Mouse (Mus musculus): ENCODE results near the gene Efcab11. TPM values are rescaled to one million over a fixed set of nuclear protein-coding genes. Genes with fewer than 3 reads are reported as not detected.

The Efcab11 gene
- under 1 TPM in 1 of 2 experiments, not detected in 1; 0.55 TPM for total RNA-seq (2021)

DNA sequence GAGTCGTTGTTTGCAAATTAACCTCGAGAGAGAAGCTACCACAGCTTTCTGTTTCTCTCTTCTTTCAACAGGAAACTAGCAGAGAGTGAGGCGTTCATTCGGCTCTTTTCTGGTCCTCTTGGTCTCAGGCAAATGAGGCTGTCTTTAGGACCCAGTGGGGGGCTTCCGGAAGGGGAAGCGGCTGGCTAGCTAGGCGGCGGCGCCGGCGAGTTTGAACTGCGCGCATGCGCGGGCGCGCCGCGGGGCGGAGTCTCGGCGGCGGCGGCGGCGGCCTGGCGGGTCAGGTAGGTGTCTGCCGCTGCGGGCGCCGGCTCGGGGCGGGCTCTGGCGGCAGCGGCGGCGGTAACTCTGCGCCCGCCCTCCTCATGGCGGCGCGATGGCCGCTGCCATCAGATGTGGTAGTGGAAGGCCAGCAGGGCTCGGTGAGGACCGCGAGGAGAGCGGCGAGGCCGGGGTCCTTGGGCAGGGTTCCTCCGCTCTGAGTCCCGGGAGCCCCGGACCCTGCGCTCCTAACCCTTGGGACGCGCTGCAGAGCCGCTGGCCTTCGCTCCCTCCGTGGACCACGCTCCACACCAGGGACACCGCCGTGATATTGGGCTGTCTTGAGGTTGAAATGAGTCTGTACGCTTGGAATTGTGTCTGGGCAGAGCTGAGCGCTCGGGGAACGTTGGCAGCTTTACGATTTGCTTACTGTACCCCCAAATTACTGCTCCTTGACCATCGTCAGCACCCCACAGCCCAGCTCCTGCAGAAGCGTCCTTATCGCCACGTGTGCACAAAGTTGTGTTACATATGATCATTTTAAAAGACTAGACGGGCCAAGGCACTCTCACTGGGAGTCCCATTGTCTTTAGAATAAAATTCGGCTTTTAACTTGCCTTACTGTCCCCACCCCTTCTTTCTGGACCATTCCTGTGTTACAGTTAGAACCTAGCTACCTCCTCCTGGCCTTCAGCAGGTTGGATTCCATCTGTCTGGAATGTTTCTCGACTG, at the start of gene Efcab11, which contains the start of gene Tdp1:
TSS of gene Efcab11 (minus strand) at position 171 of the 993 bp plus-strand sequence.
TSS of gene Tdp1 (plus strand) at position 249 of the 993 bp plus-strand sequence.
- intact Hi-C loops (cut with DNase I) = no loop called here
- DNase-seq (ENCODE audit: low spot score in 2 of 2) = peak; percentile 91 to 95

DNA sequence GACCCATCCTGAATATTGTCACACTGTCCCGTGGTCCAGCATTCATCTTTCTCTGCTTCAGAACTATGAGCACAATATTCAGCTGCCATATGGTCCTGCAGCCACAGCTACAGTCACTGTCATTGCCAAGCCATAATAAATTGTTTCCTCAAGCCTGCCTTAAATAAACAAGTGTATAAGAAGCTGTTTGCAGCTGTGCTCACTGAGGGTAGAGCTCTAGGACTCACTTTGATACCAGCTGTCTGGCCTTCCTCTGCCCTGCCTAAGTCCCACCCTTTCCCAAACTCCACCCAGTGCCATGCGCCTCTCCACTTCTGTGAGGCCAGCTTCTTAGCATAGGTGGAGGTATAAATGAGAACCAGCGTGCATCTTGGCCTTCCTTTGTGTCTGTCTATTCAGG, 49.4 kb upstream of the Efcab11 start:
- intact Hi-C loops (cut with DNase I) = no loop called here

DNA sequence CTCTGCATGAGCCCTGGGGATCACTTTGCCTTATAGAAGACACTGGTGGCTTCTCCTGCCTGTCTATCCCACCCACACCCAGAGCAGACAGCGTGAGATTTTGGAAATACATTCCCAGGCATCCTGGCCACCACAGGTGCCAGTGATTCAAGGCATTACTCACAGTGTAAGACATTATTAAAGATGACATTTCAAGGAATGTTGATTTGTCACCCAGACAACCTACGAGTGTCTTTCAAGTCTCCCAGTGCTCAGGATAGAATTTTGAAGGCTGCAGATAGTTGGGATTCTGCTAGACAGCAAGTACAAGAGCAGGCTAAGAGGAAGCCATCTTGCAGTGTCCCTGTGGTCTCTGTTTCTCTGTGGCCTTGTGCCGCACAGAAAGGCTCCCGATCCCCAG, 48.0 kb upstream of the Efcab11 start:
- DNase-seq (ENCODE audit: low spot score in 2 of 2) = peak in 1 of 2 experiments; percentile 60
- intact Hi-C loops (cut with DNase I) = no loop called here

More for the DNA sequence above, 49.4 kb upstream of the Efcab11 start:
- no peak for DNase-seq (ENCODE audit: low spot score in 2 of 2)

GRCm38 (mm10) chr12:99929160-99929559, 44.9 kb upstream of the Efcab11 start:
- intact Hi-C loops (cut with DNase I) = no loop called here
- no peak for DNase-seq (ENCODE audit: low spot score in 2 of 2)

- peak; percentile 55 to 91 for DNase-seq (ENCODE audit: low spot score in 2 of 2)
- intact Hi-C loops (cut with DNase I) = no loop called here
These were observed 44.1 kb upstream of the Efcab11 start for GRCm38 (mm10) chr12:99928311-99928710.

DNA sequence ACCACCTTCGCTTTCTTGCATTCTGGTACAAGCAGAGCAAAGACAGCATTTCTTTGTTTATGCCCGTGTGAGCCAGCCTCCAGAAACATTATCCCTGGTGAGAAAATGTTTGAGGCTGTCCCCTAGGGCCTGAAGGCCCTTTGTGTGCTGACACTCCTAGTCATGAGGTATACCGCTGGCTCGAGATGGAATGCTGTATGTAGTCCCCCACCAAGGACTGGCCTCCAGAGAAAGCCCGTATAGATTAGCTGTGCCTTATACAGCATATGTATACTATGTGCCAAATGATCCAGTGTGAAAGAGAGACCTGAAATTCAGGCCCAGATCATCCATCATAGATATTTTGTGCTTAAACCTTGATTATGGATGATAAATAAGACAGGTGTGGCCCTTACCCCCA, 39.5 kb upstream of the Efcab11 start:
- intact Hi-C loops (cut with DNase I) = no loop called here
- no peak for DNase-seq (ENCODE audit: low spot score in 2 of 2)

DNA sequence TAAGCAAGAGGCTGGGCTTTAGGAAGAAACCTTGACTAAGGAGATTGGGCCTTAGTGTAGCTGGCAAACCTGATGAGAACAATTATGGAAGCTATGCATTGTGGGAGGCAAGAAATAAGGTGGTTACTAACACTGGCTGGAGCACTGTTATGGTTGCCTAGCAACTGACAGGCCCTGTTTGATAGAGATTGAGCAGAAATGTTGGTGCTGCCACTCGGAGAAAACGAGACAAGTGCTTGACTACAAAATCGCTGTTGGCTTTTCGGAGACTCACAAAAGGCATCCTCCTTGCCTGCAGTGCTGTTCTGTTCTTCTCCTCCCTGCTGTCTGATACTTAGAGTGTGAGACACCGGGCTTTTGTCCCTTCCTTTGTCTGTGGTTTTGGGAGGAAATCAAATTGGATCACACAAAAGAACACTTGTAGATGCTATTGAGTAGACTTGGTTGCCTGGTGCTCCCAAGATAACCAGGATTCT, 38.9 kb upstream of the Efcab11 start:
- intact Hi-C loops (cut with DNase I) = no loop called here
- peak; percentile 45 to 71 for DNase-seq (ENCODE audit: low spot score in 2 of 2)

DNA sequence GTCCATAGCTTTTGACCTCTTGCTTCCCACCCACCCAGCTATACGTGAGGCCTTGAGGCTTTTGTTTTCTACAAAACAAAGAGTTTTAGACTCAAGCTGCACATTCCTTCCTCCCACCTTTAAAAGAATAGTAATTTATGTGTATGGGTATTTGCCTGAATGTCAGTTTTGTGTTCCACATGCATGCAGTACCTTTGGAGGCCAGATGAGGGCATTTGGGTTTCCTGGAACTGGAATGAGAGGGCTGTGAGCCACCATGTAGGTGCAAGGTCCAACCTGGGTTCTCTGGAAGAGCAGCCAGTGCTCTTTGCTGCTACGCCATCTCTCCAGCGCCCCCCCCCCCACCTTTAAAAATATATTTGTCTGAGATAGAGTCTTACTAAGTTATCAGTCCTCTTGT, 36.8 kb upstream of the Efcab11 start:
- intact Hi-C loops (cut with DNase I) = no loop called here
- no peak for DNase-seq (ENCODE audit: low spot score in 2 of 2)

DNA sequence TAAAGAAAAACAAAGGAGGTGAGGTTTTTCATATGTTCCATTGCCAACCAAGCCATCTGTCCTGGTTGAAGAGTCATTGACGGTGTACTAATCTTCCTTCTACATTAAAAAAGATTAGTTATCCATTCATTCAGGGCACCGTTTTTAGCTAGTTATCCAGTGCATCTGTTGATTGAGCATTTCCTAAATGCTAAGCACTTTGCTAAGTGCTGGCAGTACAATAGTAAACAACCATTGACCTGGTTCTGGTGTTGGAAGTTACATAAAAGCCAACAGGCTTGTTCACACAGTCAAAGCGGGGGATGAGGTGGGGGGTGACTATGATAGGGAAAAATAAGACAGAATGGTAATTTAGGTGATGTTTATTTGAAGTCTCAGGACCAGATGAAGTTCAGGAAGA, 35.4 kb upstream of the Efcab11 start:
- no peak for DNase-seq (ENCODE audit: low spot score in 2 of 2)
- intact Hi-C loops (cut with DNase I) = no loop called here

DNA sequence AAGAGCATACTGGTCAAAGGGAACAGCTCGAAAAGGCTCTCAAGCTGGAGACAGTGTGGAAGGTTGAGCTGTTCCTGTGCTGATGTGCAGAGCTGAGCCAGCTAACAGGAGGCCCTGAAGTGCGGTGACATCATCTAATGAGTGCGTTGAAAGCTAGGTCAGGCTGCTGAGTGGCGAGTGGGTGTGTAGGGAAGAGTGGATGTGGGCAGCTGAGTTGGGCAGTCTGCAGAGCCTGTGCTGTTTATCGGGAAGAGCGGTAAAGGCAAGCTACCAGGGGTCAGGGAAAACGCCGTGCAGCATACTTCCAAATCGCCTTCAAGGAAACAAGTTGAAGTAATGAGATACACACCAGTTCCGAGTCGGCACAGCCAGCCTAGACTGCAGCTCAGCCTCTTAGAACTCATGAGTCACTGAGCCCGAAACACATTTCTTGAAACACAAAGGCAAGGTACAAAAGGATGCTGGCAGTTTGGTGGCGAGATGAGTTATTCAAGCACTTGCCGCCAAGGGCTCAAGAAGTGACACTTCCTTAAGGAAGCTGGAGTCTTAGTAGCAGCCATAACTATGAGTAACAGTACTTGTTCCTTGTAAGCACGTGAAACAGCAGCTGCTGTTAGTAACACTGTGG, 33.7 kb upstream of the Efcab11 start:
- peak; percentile 50 to 84 for DNase-seq (ENCODE audit: low spot score in 2 of 2)
- intact Hi-C loops (cut with DNase I) = no loop called here

DNA sequence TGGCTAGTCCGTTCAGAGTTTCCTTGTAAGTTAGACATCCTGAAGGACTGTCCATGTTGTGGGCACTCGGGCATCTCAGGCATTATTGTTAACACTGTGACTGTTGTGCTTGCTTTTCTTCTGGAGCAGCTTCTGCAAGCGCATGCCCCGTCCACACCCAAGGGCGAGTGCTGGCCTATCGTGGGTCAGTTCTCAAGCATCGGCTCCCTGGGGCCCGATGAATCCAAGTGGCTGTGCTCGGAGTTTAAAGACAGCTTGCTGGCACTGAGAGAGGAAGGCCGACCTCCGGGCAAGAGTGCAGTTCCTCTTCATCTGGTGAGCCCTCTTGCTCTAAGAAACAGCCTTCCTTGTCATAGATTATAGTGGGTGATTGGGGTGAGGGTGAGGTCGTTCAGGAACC, 27.2 kb upstream of the Efcab11 start:
- DNase-seq (ENCODE audit: low spot score in 2 of 2) = no peak
- intact Hi-C loops (cut with DNase I) = no loop called here

DNA sequence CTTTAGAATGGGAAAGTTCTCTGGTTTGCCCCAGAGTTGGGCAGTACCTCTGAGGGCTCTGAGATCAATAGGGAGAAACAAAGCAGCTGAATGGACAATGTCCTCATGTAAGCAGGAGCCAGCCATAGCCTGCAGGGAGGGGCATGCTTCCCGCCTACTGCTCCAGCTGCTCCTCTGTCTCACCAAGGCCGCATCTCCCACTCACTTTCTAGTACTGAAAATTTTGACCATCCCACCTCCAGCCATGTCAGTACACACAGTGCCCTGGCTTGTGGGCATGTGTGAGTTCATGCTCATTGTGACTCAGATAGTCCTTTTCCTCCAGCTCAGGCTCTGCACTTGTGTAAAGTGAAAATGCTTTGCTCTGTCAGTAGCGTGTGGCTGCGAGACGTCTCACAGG, 20.3 kb upstream of the Efcab11 start:
- DNase-seq (ENCODE audit: low spot score in 2 of 2) = peak in 1 of 2 experiments; percentile 45
- intact Hi-C loops (cut with DNase I) = no loop called here

DNA sequence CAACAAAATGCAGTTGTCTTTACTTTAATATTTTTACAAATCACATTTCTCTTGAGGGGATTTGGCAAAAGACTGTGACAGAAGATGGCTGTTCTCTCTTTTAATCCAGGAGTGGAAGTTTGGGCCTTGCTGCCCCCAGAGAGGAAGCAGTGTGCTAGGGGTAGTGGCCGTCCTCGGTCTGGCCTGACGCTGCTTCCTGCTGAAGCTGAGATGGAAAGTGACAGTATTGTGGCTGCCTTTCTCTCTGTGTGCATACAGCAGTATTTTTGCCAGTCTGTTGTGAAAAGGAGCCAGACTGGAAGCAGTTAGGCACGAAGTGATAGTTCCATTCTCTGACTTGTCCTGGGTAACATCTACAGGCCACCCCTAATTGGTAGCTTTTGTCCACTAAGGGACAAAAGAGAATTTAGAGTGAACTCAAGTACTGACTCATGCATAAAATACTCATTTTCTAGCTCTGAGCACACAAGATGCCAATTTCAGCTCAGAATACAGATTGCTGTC, 18.7 kb upstream of the Efcab11 start:
- no peak for DNase-seq (ENCODE audit: low spot score in 2 of 2)
- intact Hi-C loops (cut with DNase I) = loop anchor here (1.0 kb wide), 1 partner anchor 207 kb away; the partner anchor contains the start of gene Psmc1

- no peak for DNase-seq (ENCODE audit: low spot score in 2 of 2)
- intact Hi-C loops (cut with DNase I) = loop anchor here (1.0 to 2.0 kb wide), 2 partner anchors 205 to 208 kb away; partner anchors contain the start of gene Psmc1
These were observed 18.0 kb upstream of the Efcab11 start for GRCm38 (mm10) chr12:99901973-99902866.

DNA sequence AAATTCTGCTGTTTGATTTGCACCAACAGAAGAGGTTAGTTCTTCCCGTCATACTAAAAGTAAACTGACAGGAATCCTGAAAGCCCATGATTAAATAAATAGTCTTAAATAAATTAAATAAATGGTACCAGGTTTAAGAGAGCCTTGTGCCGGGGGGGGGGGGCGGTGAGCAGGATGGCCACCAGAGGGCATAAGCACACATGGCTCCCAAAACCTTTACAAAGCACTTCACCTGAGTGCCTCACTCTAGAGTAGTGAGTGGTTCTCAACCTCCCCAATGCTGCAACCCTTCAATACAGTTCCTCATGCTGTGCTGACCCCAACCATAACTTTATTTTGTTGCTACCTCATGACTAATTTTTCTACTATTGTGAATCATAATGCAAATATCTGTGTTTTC, 15.8 kb upstream of the Efcab11 start:
- intact Hi-C loops (cut with DNase I) = loop anchor here (1.0 to 2.0 kb wide), 2 partner anchors 64 to 207 kb away; partner anchors contain the start of gene Kcnk13

GRCm38 (mm10) chr12:99898248-99898870, 14.1 kb upstream of the Efcab11 start:
- intact Hi-C loops (cut with DNase I) = no loop called here
- no peak for DNase-seq (ENCODE audit: low spot score in 2 of 2)

More for the DNA sequence above, 15.8 kb upstream of the Efcab11 start:
- no peak for DNase-seq (ENCODE audit: low spot score in 2 of 2)

- intact Hi-C loops (cut with DNase I) = no loop called here
- DNase-seq (ENCODE audit: low spot score in 2 of 2) = no peak
These were observed 13.6 kb upstream of the Efcab11 start for GRCm38 (mm10) chr12:99897846-99898245.

DNA sequence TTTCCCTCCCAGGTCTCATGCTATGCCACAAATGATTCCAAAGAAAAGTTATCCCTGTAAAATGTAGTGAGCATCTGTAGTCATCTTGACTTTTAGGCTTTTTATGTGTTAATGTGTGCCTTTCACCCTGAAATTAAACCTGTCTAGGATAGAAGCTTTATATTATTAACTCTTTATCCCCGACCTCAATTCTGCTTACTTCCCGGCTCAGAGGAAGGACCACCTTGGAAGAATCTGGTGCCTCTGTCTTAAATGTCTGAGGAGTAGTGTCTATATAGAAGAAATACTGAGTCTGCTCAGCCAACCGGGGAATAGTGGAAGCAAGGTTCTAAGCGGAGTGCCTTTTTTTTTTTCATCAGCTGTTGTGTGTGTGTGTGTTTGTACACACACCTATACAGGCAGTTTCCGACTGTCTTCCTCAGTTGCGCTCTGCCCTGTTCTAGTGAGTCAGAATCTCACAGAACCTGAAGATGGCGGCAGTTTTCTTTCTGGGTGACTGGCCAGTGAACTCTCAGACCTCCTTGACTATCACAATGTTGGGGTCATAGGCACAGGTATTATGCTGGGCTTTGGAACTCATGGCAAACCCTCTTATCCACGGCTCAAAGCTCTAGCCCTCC, 1.2 kb upstream of the Efcab11 start:
- no peak for DNase-seq (ENCODE audit: low spot score in 2 of 2)
- intact Hi-C loops (cut with DNase I) = no loop called here

Measured in left cerebral cortex, postnatal 25 days (tissue).